12 mouse cellular contexts compared by ENCODE assay signal in genomic region chr1:183181030-183181395, GRCm38 (mm10). TPM values are rescaled to one million over a fixed set of nuclear protein-coding genes. Genes with fewer than 3 reads are reported as not detected.
DNase-seq lines count a peak whose midpoint lies in the region; ATAC-seq and TF ChIP-seq lines count a peak whose summit lies in the region.
"Had no signal": no experiment of that assay in that cellular context is flagged by ENCODE, and none has a peak within 500 bp of the region (broad histone marks: within the 10 kb centered on the region; RNA-seq: fewer than 3 reads in every experiment).

No protein-coding gene starts in this region.

- TF ChIP-seq CTCF in heart, adult 2 months (IDR thresholded peaks at IDR 0.05) = no peak

- DNase-seq in heart, adult 2 months = no peak
- peak; percentile 13 to 31 for DNase-seq in right cerebral cortex, adult 2 months (ENCODE audit: low spot score in 2 of 2)
- DNase-seq in right cerebral cortex, postnatal 4 days = no peak
- DNase-seq in gastrocnemius, adult 18-20 months (ENCODE audit: low spot score) = no peak
- no peak for DNase-seq in adrenal gland, adult 8-10 months
- DNase-seq: cerebellum, postnatal 25 days; kidney, postnatal 10 days; lung, postnatal 10 days had no signal

- no peaks in the 10 kb centered on the region for H3K9me3 ChIP-seq in heart, embryonic 16.5 days (replicated peaks; ENCODE audit: control insufficient read depth, low read length)
- no peaks in the 10 kb centered on the region for H3K9me3 ChIP-seq in limb, embryonic 13.5 days
- H3K9me3 ChIP-seq: hindbrain, embryonic 15.5 days; midbrain, embryonic 12.5 days had no signal

- intact Hi-C loops in heart, adult 2 months (cut with DNase I) = no loop called here

- H3K27ac ChIP-seq in heart, embryonic 16.5 days (ENCODE audit: low read length) = peak overlapping the region; percentile 40
- no peak overlapping the region for H3K27ac ChIP-seq in heart, adult 2 months
- H3K27ac ChIP-seq in limb, embryonic 13.5 days = peak overlapping the region; percentile 63; the same call in 1 of the 2 replicates
- H3K27ac ChIP-seq: hindbrain, embryonic 15.5 days; midbrain, embryonic 12.5 days had no signal

- TF ChIP-seq EP300 in heart, adult 2 months (IDR thresholded peaks at IDR 0.05; ENCODE audit: insufficient read depth, low read depth, low read length) = no peak

- ATAC-seq in heart, embryonic 16.5 days (replicated peaks; ENCODE audit: extremely low read depth, insufficient read depth, low FRiP score) = no peak; the same call in 1 of the 2 replicates
- ATAC-seq in limb, embryonic 13.5 days (ENCODE audit: low FRiP score, low read depth) = no peak

- H3K4me3 ChIP-seq in heart, embryonic 16.5 days (ENCODE audit: low read length) = no peak overlapping the region
- H3K4me3 ChIP-seq in heart, adult 2 months = no peak overlapping the region
- H3K4me3 ChIP-seq in limb, embryonic 13.5 days = no peak overlapping the region
- H3K4me3 ChIP-seq: hindbrain, embryonic 15.5 days; midbrain, embryonic 12.5 days had no signal

- H3K4me2 ChIP-seq in heart, embryonic 16.5 days (ENCODE audit: low read depth, low read length) = no peak overlapping the region
- no peak overlapping the region for H3K4me2 ChIP-seq in limb, embryonic 13.5 days (replicated peaks)
- H3K4me2 ChIP-seq: hindbrain, embryonic 15.5 days; midbrain, embryonic 12.5 days had no signal

- no peaks in the 10 kb centered on the region for H3K27me3 ChIP-seq in heart, embryonic 16.5 days (ENCODE audit: control insufficient read depth, insufficient read depth, low read length)
- H3K27me3 ChIP-seq in heart, adult 2 months (ENCODE audit: control insufficient read depth, insufficient read depth, low read length) = no peaks in the 10 kb centered on the region
- H3K27me3 ChIP-seq in limb, embryonic 13.5 days = no peaks in the 10 kb centered on the region
- H3K27me3 ChIP-seq: hindbrain, embryonic 15.5 days; midbrain, embryonic 12.5 days had no signal

- no peak for TF ChIP-seq POLR2A in heart, adult 2 months (IDR thresholded peaks at IDR 0.05; ENCODE audit: insufficient read depth, low read depth, low read length)

- no peak overlapping the region for H3K9ac ChIP-seq in heart, embryonic 16.5 days (ENCODE audit: low read length)
- no peak overlapping the region for H3K9ac ChIP-seq in heart, adult 2 months (ENCODE audit: low read depth, low read length)
- H3K9ac ChIP-seq in limb, embryonic 13.5 days = no peak overlapping the region
- H3K9ac ChIP-seq: hindbrain, embryonic 15.5 days; midbrain, embryonic 12.5 days had no signal

- H3K79me2 ChIP-seq in heart, adult 2 months (replicated peaks; ENCODE audit: control insufficient read depth, insufficient read depth, low read length) = no peaks in the 10 kb centered on the region

- WGBS in heart, embryonic 16.5 days = 22% methylated on average over 2 of the region's 2 CpGs
- WGBS in heart, adult 2 months = 60% methylated on average over 2 of the region's 2 CpGs
- WGBS in limb, embryonic 13.5 days = 21% methylated on average over 2 of the region's 2 CpGs

- H3K4me1 ChIP-seq in heart, embryonic 16.5 days (ENCODE audit: control insufficient read depth, insufficient read depth, low read length) = peaks cover 26% of the 10 kb centered on the region
- peaks cover 2% of the 10 kb centered on the region for H3K4me1 ChIP-seq in heart, adult 2 months (ENCODE audit: control insufficient read depth, insufficient read depth, low read length)
- H3K4me1 ChIP-seq in limb, embryonic 13.5 days = peaks cover 40% of the 10 kb centered on the region

- no peaks in the 10 kb centered on the region for H3K36me3 ChIP-seq in heart, embryonic 16.5 days (ENCODE audit: control insufficient read depth, insufficient read depth)
- no peaks in the 10 kb centered on the region for H3K36me3 ChIP-seq in heart, adult 2 months (ENCODE audit: control insufficient read depth, insufficient read depth, low read length)
- 0 out of 2 replicates have a peak, but pooled peaks cover 3% of the 10 kb centered on the region for H3K36me3 ChIP-seq in limb, embryonic 13.5 days
- H3K36me3 ChIP-seq: hindbrain, embryonic 15.5 days; midbrain, embryonic 12.5 days had no signal

RNA-seq across cellular contexts. Expression of gene Disp1, which starts 40.3 kb away (rescaled TPM):
- polyA plus RNA-seq in heart, embryonic 16.5 days (2015; fragmentation: Nextera tagmentation; extraction: Ambion mirVana) = 9.9 and 10.3 TPM in 2 replicates
- total RNA-seq in heart, adult 2 months (2021) = 1 to 10 TPM; 7.3 to 8.4 TPM
- polyA plus RNA-seq in heart, adult 2 months (2012; rRNA removed) = 10.6 and 12.6 TPM in 2 replicates
- polyA plus RNA-seq in limb, embryonic 13.5 days (2015; fragmentation: Nextera tagmentation; extraction: Ambion mirVana) = 29.3 and 34.0 TPM in 2 replicates
- 1 to 10 TPM; 2.3 to 3.3 TPM for total RNA-seq in gastrocnemius, adult 18-20 months (2021)
- 10 to 100 TPM; 14.9 to 20.2 (median 18.8) TPM for total RNA-seq in adrenal gland, adult 8-10 months (2022)

Comparison
In these comparisons a context has a peak if more than half of its experiments do, and no peak if none do; other contexts are left out.
1. DNase-seq: peak in right cerebral cortex, adult 2 months (2 of 2); none in heart, adult 2 months (0 of 2), right cerebral cortex, postnatal 4 days (single experiment), gastrocnemius, adult 18-20 months (single experiment) and adrenal gland, adult 8-10 months (single experiment).